Mouse (Mus musculus) hindbrain, embryonic 16.5 days (tissue): ENCODE measurements around the gene Mcrs1. TPM values are rescaled to one million over a fixed set of nuclear protein-coding genes. Genes with fewer than 3 reads are reported as not detected.

ENCODE experiments used
- ATAC-seq: fragments of 200-750 bp; cut with Nextera tagmentation; 2 replicates; pipeline ENCODE4 v1.8.0; 2017; ENCODE audit warnings: moderate TSS enrichment, moderate library complexity
- H3K27ac ChIP-seq: fragments of 300-500 bp; sonication (generic); 2 replicates; pipeline ENCODE4 v1.5.1; 2014; ENCODE audit warnings: low read depth, mild to moderate bottlenecking, control low read depth, low read length, moderate library complexity
- H3K27me3 ChIP-seq: fragments of 300-500 bp; sonication (generic); replicated peaks from 2 replicates; pipeline ENCODE4 v1.6.1; 2014; ENCODE audit warnings: low read length; ENCODE audit not compliant: control insufficient read depth, insufficient read depth
- H3K36me3 ChIP-seq: fragments of 300-500 bp; sonication (generic); 2 replicates; pipeline ENCODE4 v1.6.1; 2014; ENCODE audit warnings: mild to moderate bottlenecking, low read length, moderate library complexity, mixed read lengths; ENCODE audit not compliant: control insufficient read depth, insufficient read depth
- H3K4me1 ChIP-seq: fragments of 300-500 bp; sonication (generic); 2 replicates; pipeline ENCODE4 v1.6.1; 2014; ENCODE audit warnings: low read depth, low read length; ENCODE audit not compliant: control insufficient read depth, insufficient read depth
- H3K4me2 ChIP-seq: fragments of 300-500 bp; sonication (generic); 2 replicates; pipeline ENCODE4 v1.6.1; 2014; ENCODE audit warnings: mild to moderate bottlenecking, low read length, control low read depth, moderate library complexity
- H3K4me3 ChIP-seq: fragments of 300-500 bp; sonication (generic); 2 replicates; pipeline ENCODE4 v1.5.1; 2014; ENCODE audit warnings: mild to moderate bottlenecking, low read length, control low read depth, moderate library complexity
- H3K9ac ChIP-seq: fragments of 300-500 bp; sonication (generic); 2 replicates; pipeline ENCODE4 v1.6.1; 2014; ENCODE audit warnings: low read depth, mild to moderate bottlenecking, control low read depth, low read length, moderate library complexity
- H3K9me3 ChIP-seq: fragments of 300-500 bp; sonication (generic); 2 replicates; pipeline ENCODE4 v1.6.1; 2014; ENCODE audit warnings: mild to moderate bottlenecking, low read length, moderate library complexity; ENCODE audit not compliant: control insufficient read depth
- WGBS: fragments of 180-500 bp; shearing (Covaris S2); extraction: QIAGEN DNeasy Blood & Tissue Kit; methylation state at CpG from one replicate; pipeline ENCODE4 v1.1.7; 2014; 5-methylcytosine and 5-hydroxymethylcytosine counted together
- polyA plus RNA-seq: library from polyadenylated mRNA; unstranded; fragments of >200 nt; fragmentation: Nextera tagmentation; extraction: Ambion mirVana; gene quantifications from 2 replicates; pipeline ENCODE4 v1.2.1, GENCODE M21; 2015

Gene Mcrs1
- polyA plus RNA-seq, 1 experiment from 2014 or later, result 204 TPM

- peaks cover 18% of the 10 kb centered on the region for H3K36me3 ChIP-seq
- H3K4me1 ChIP-seq, result no peaks in the 10 kb centered on the region
- H3K9me3 ChIP-seq, result no peaks in the 10 kb centered on the region
- H3K4me2 ChIP-seq, result no peak overlapping the region
- no peak for ATAC-seq
- H3K27me3 ChIP-seq, result no peaks in the 10 kb centered on the region
- H3K4me3 ChIP-seq, result no peak overlapping the region
- 75% methylated on average over 4 of the region's 4 CpGs for WGBS
- H3K9ac ChIP-seq, result no peak overlapping the region
- no peak overlapping the region for H3K27ac ChIP-seq
Observed at GRCm38 (mm10) chr15:99240129-99240528, 11.6 kb downstream of the Mcrs1 start.

- H3K9ac ChIP-seq, result no peak overlapping the region
- H3K4me2 ChIP-seq, result no peak overlapping the region
- 67% methylated on average over 11 of the region's 11 CpGs for WGBS
- no peaks in the 10 kb centered on the region for H3K4me1 ChIP-seq
- H3K27me3 ChIP-seq, result no peaks in the 10 kb centered on the region
- H3K36me3 ChIP-seq, result peaks cover 7% of the 10 kb centered on the region
- H3K9me3 ChIP-seq, result no peaks in the 10 kb centered on the region
- no peak overlapping the region for H3K27ac ChIP-seq
- no peak overlapping the region for H3K4me3 ChIP-seq
- no peak for ATAC-seq
Observed at GRCm38 (mm10) chr15:99238006-99238405, 13.8 kb downstream of the Mcrs1 start.

GRCm38 (mm10) chr15:99234326-99235010 lies 17.3 kb downstream of the Mcrs1 start:
- Histone ChIP-seq H3K27me3 (peaks cover 5% of the 10 kb centered on the region; the same call in 1 of the 2 replicates), H3K9me3 (no peaks in the 10 kb centered on the region), H3K9ac (no peak overlapping the region), H3K4me2 (no peak overlapping the region), H3K4me1 (no peaks in the 10 kb centered on the region), H3K4me3 (no peak overlapping the region), H3K36me3 (no peaks in the 10 kb centered on the region), H3K27ac (no peak overlapping the region)
- WGBS, result 52% methylated on average over 12 of the region's 12 CpGs
- ATAC-seq, result no peak

- Histone ChIP-seq H3K4me3 (no peak overlapping the region), H3K36me3 (no peaks in the 10 kb centered on the region), H3K4me1 (no peaks in the 10 kb centered on the region), H3K9ac (no peak overlapping the region), H3K27ac (no peak overlapping the region), H3K27me3 (peaks cover 11% of the 10 kb centered on the region), H3K9me3 (no peaks in the 10 kb centered on the region), H3K4me2 (no peak overlapping the region)
- WGBS, result 56% methylated on average over 17 of the region's 17 CpGs
- ATAC-seq, result no peak
Observed at GRCm38 (mm10) chr15:99233719-99234118, 18.0 kb downstream of the Mcrs1 start.

GRCm38 (mm10) chr15:99231998-99232397 lies 19.8 kb downstream of the Mcrs1 start:
- no peak for ATAC-seq
- Histone ChIP-seq H3K4me3 (no peak overlapping the region), H3K27me3 (peaks cover 28% of the 10 kb centered on the region), H3K27ac (no peak overlapping the region), H3K4me2 (no peak overlapping the region), H3K4me1 (no peaks in the 10 kb centered on the region), H3K9ac (no peak overlapping the region), H3K36me3 (no peaks in the 10 kb centered on the region), H3K9me3 (no peaks in the 10 kb centered on the region)
- 71% methylated on average over 10 of the region's 10 CpGs for WGBS

GRCm38 (mm10) chr15:99226090-99226489 lies 25.7 kb downstream of the Mcrs1 start:
- peaks cover 23% of the 10 kb centered on the region for H3K4me1 ChIP-seq
- H3K27ac ChIP-seq, result no peak overlapping the region
- no peak overlapping the region for H3K4me2 ChIP-seq
- no peaks in the 10 kb centered on the region for H3K36me3 ChIP-seq
- no peak for ATAC-seq
- peaks cover 65% of the 10 kb centered on the region for H3K27me3 ChIP-seq
- no peaks in the 10 kb centered on the region for H3K9me3 ChIP-seq
- H3K9ac ChIP-seq, result no peak overlapping the region
- H3K4me3 ChIP-seq, result no peak overlapping the region
- WGBS, result 17% methylated on average over 14 of the region's 14 CpGs

GRCm38 (mm10) chr15:99225081-99225810 lies 26.5 kb downstream of the Mcrs1 start:
- H3K4me3 ChIP-seq, result peak overlapping the region; percentile 33
- H3K27ac ChIP-seq, result no peak overlapping the region
- no peaks in the 10 kb centered on the region for H3K36me3 ChIP-seq
- H3K4me1 ChIP-seq, result peaks cover 23% of the 10 kb centered on the region
- ATAC-seq, result no peak
- H3K9ac ChIP-seq, result no peak overlapping the region
- no peaks in the 10 kb centered on the region for H3K9me3 ChIP-seq
- 2% methylated on average over 22 of the region's 22 CpGs for WGBS
- peaks cover 66% of the 10 kb centered on the region for H3K27me3 ChIP-seq
- peak overlapping the region; percentile 52 for H3K4me2 ChIP-seq

GRCm38 (mm10) chr15:99224208-99224911 lies 27.4 kb downstream of the Mcrs1 start, which contains the start of gene Kcnh3:
TSS of gene Kcnh3 (plus strand) at chr15:99224861.
- Histone ChIP-seq H3K27ac (no peak within 1 kb of the TSS), H3K9me3 (no peaks in the 10 kb centered on the region), H3K36me3 (no peaks in the 10 kb centered on the region), H3K4me1 (peaks cover 23% of the 10 kb centered on the region), H3K27me3 (peaks cover 63% of the 10 kb centered on the region), H3K4me3 (peak within 1 kb of the TSS; percentile 33), H3K4me2 (peak within 1 kb of the TSS; percentile 52), H3K9ac (peak within 1 kb of the TSS; percentile 24; the same call in 1 of the 2 replicates)
- ATAC-seq, result peak; percentile 48; the same call in 1 of the 2 replicates
- WGBS, result under 1% methylated on average over 46 of the region's 66 CpGs
